Mouse (Mus musculus) kidney, postnatal 4 days (tissue): ENCODE data around the gene Gm28047.
A peak's percentile ranks its signal among the peaks of the same experiment; 100 is the strongest.
"Not testable (repeated sequence)": the region's sequence is repeated elsewhere in the genome, so short reads cannot be mapped to it uniquely, and the experiment has no call there.

ENCODE experiments used
- DNase-seq, 2 experiments: peaks; one replicate each; pipeline ENCODE4 v3.0.0; 2021; ENCODE audit warnings: mixed read lengths in 2 of 2

Gene Gm28047

GRCm38 (mm10) chr15:102624970-102625686 is at the start of gene Gm28047, which contains the start of gene Atf7:
Gene Gm28047, minus strand, starts transcription at chr15:102625067.
Gene Atf7, minus strand, starts transcription at chr15:102625464.
- peak; percentile 100 for DNase-seq

GRCm38 (mm10) chr15:102673548-102673947 is 48.7 kb upstream of the Gm28047 start:
- peak; percentile 58 to 74 for DNase-seq

GRCm38 (mm10) chr15:102672215-102673071 is 47.6 kb upstream of the Gm28047 start, which contains the start of gene Atp5g2:
Gene Atp5g2, minus strand, starts transcription at chr15:102672352.
- DNase-seq: peak; percentile 64 to 78

- DNase-seq: peak; percentile 91 to 95
Observed at GRCm38 (mm10) chr15:102671721-102672214, 46.9 kb upstream of the Gm28047 start.

GRCm38 (mm10) chr15:102670767-102671575 is 46.1 kb upstream of the Gm28047 start:
- peak; percentile 98 to 99 for DNase-seq

- peak in 1 of 2 experiments; percentile 33 for DNase-seq
Observed at GRCm38 (mm10) chr15:102670281-102670680, 45.4 kb upstream of the Gm28047 start.

GRCm38 (mm10) chr15:102669571-102669970 is 44.7 kb upstream of the Gm28047 start:
- no peak for DNase-seq

GRCm38 (mm10) chr15:102665494-102665893 is 40.6 kb upstream of the Gm28047 start:
- DNase-seq: peak; percentile 73 to 78

- DNase-seq: no peak
Observed at GRCm38 (mm10) chr15:102663825-102664224, 39.0 kb upstream of the Gm28047 start.

- not testable (repeated sequence) for DNase-seq
Observed at GRCm38 (mm10) chr15:102662601-102663000, 37.7 kb upstream of the Gm28047 start.

GRCm38 (mm10) chr15:102657926-102658381 is 33.1 kb upstream of the Gm28047 start:
- no peak for DNase-seq

GRCm38 (mm10) chr15:102656658-102657057 is 31.8 kb upstream of the Gm28047 start:
- peak; percentile 21 to 34 for DNase-seq

GRCm38 (mm10) chr15:102651928-102652660 is 27.2 kb upstream of the Gm28047 start:
- DNase-seq: not testable (repeated sequence)

GRCm38 (mm10) chr15:102651107-102651506 is 26.2 kb upstream of the Gm28047 start:
- DNase-seq: no peak

- DNase-seq: no peak
Observed at GRCm38 (mm10) chr15:102635817-102636216, 10.9 kb upstream of the Gm28047 start.

GRCm38 (mm10) chr15:102634684-102635083 is 9.8 kb upstream of the Gm28047 start:
- no peak for DNase-seq

GRCm38 (mm10) chr15:102625687-102626055 is 804 bp upstream of the Gm28047 start:
- peak; percentile 63 to 79 for DNase-seq

GRCm38 (mm10) chr15:102624291-102624969 is 437 bp downstream of the Gm28047 start:
- peak; percentile 10 to 44 for DNase-seq

GRCm38 (mm10) chr15:102623121-102623520 is 1.7 kb downstream of the Gm28047 start:
- no peak for DNase-seq

- DNase-seq: no peak
Observed at GRCm38 (mm10) chr15:102622536-102622935, 2.3 kb downstream of the Gm28047 start.

GRCm38 (mm10) chr15:102620765-102621164 is 4.1 kb downstream of the Gm28047 start:
- no peak for DNase-seq
